Mouse (Mus musculus) limb, embryonic 10.5 days (tissue): ENCODE results near the gene Cacna1c. TPM values are rescaled to one million over a fixed set of nuclear protein-coding genes. Genes with fewer than 3 reads are reported as not detected.

Experiments
- DNase-seq: peaks from one replicate; pipeline ENCODE4 v3.0.0-alpha.2; 2017; ENCODE audit warnings: low spot score
- H3K27ac ChIP-seq: fragments of 300-500 bp; sonication (generic); 2 replicates; pipeline ENCODE4 v1.5.1; 2016; ENCODE audit warnings: mild to moderate bottlenecking
- H3K27me3 ChIP-seq: fragments of 300-500 bp; sonication (generic); 2 replicates; pipeline ENCODE4 v1.6.1; 2016; ENCODE audit warnings: low read depth, mild to moderate bottlenecking; ENCODE audit not compliant: poor library complexity, severe bottlenecking
- H3K36me3 ChIP-seq: fragments of 300-500 bp; sonication (generic); 2 replicates; pipeline ENCODE4 v1.6.1; 2016; ENCODE audit warnings: mild to moderate bottlenecking, moderate library complexity
- H3K4me1 ChIP-seq: fragments of 300-500 bp; sonication (generic); 2 replicates; pipeline ENCODE4 v1.6.1; 2016
- H3K4me3 ChIP-seq: fragments of 300-500 bp; sonication (generic); 2 replicates; pipeline ENCODE4 v1.5.1; 2016; ENCODE audit warnings: mild to moderate bottlenecking, moderate library complexity
- H3K9me3 ChIP-seq: fragments of 300-500 bp; sonication (generic); replicated peaks from 2 replicates; pipeline ENCODE4 v1.6.1; 2016; ENCODE audit warnings: mild to moderate bottlenecking
- WGBS: fragments of 180-500 bp; shearing (Covaris S2); methylation state at CpG from one replicate; pipeline ENCODE4 v1.1.7; 2016; 5-methylcytosine and 5-hydroxymethylcytosine counted together
- polyA plus RNA-seq: library from polyadenylated mRNA; unstranded; fragments of >200 nt; fragmentation: Nextera tagmentation; extraction: Ambion mirVana; gene quantifications from 2 replicates; pipeline ENCODE4 v1.2.1, GENCODE M21; 2016

Cacna1c gene
- polyA plus RNA-seq, 1 experiment from 2014 or later: 10.2 TPM

DNA sequence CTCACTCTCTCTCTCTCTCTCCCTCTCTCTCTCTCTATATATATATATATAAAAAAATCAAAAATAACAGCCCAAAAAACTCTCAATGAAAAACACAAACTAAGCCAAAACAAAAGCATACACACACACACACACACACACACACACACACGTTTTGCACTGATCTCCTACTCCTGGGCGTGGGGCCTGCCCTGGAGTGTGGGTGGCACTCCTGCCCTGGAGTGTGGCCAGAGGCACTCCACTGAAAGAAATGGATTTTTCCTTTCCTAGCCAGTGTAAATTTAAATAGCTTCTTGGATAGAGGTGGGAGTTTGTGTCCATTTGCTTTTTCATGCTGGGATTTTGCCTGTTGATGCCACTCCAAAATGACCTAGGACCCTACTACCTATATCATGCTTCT, 96.9 kb downstream of the Cacna1c start:
- Histone ChIP-seq H3K27me3 (no peaks in the 10 kb centered on the region), H3K36me3 (no peaks in the 10 kb centered on the region), H3K27ac (no peak overlapping the region), H3K4me3 (no peak overlapping the region), H3K9me3 (no peaks in the 10 kb centered on the region), H3K4me1 (peaks cover 18% of the 10 kb centered on the region)
- 78% methylated on average over 2 of the region's 2 CpGs for WGBS
- DNase-seq: no peak

DNA sequence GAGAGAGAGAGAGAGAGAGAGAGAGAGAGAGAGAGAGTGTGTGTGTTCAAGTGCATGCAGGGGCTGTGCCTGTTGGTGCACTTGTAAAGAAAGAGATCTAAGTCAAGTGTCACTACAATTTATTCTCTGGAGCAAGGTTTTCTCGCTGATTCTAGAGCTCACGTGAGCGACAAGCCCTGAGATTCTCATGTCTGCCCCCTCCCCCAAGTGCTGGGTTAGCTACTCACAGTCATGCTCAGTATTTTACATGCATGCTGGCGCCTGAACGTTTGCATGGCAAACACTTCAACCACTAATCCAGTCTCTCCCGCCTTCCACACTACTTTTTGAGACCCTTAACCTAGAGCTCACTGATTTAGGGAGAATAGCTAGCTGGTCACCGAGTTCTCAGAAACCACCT, 99.7 kb downstream of the Cacna1c start:
- no peaks in the 10 kb centered on the region for H3K9me3 ChIP-seq
- H3K4me1 ChIP-seq: peaks cover 7% of the 10 kb centered on the region; the same call in 1 of the 2 replicates
- no peaks in the 10 kb centered on the region for H3K27me3 ChIP-seq
- DNase-seq: no peak
- WGBS: 79% methylated on average over 7 of the region's 7 CpGs
- no peak overlapping the region for H3K27ac ChIP-seq
- H3K36me3 ChIP-seq: no peaks in the 10 kb centered on the region
- no peak overlapping the region for H3K4me3 ChIP-seq

DNA sequence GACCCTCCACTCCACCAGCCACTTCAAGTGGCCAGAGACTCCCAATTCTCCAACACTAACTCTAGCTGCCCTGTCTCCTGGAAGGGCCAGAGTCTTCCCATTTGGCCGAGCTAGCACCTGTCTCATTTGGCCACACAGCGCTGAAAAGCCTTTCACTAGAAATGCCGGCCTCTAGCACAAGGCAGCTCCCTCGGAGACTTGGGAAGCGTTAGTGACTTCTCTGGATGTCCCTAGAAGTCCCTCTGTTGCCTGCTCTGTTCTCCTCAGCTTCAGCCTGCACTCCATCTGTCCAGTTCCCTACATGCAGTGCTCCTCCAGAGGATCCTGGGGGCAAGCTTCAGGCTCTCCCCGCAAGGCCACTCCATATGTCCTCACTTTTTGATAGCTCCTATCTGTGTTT, 101.1 kb downstream of the Cacna1c start:
- H3K9me3 ChIP-seq: no peaks in the 10 kb centered on the region
- no peak for DNase-seq
- no peak overlapping the region for H3K4me3 ChIP-seq
- no peak overlapping the region for H3K27ac ChIP-seq
- peaks cover 7% of the 10 kb centered on the region; the same call in 1 of the 2 replicates for H3K4me1 ChIP-seq
- 72% methylated on average over 6 of the region's 6 CpGs for WGBS
- H3K27me3 ChIP-seq: no peaks in the 10 kb centered on the region
- H3K36me3 ChIP-seq: no peaks in the 10 kb centered on the region

DNA sequence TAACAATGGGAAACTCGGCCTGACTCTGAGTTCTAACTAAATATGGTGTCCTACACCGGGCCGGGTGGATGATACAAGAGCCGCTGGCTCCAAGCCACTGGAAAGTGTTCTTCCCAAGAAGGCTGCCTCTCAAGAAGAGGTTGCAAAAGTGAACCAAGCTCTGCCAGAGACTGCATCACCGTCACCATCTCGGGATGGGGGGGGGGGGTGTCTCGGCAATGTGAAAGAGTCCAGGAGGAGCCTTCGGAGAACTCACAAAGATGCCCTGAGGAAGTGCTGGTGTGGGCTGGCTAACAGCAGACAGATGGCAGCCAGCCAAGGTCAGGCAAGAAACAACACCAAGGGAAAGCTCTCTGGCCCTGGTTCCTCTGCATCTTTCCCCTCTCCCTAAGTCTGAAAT, 107.0 kb downstream of the Cacna1c start:
- H3K4me3 ChIP-seq: no peak overlapping the region
- DNase-seq: no peak
- no peaks in the 10 kb centered on the region for H3K9me3 ChIP-seq
- H3K27me3 ChIP-seq: no peaks in the 10 kb centered on the region
- WGBS: 85% methylated on average over 8 of the region's 8 CpGs
- no peak overlapping the region for H3K27ac ChIP-seq
- peaks cover 26% of the 10 kb centered on the region for H3K4me1 ChIP-seq
- H3K36me3 ChIP-seq: no peaks in the 10 kb centered on the region

DNA sequence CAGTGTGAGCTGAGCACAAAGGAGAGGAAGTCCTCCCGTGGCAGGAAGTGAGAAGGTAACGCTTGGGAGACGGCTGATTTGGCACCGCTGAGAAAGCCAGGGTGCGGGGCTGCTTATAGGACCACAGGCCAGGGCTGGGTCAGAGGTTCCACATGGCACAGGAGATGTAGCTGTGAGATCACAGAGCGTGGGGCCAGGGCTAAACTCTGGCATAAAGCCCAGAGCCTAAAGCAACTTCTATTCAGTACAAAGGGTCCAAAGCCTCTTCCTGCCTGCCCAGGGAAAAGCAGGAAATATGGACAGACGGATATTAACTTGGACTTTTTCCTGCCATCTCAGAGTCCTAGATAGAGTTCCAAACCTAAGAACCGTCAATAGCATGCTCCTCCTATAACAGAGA, 107.8 kb downstream of the Cacna1c start:
- no peaks in the 10 kb centered on the region for H3K9me3 ChIP-seq
- no peaks in the 10 kb centered on the region for H3K36me3 ChIP-seq
- no peaks in the 10 kb centered on the region for H3K27me3 ChIP-seq
- no peak overlapping the region for H3K27ac ChIP-seq
- peaks cover 31% of the 10 kb centered on the region for H3K4me1 ChIP-seq
- H3K4me3 ChIP-seq: no peak overlapping the region
- WGBS: 87% methylated on average over 8 of the region's 8 CpGs
- no peak for DNase-seq

DNA sequence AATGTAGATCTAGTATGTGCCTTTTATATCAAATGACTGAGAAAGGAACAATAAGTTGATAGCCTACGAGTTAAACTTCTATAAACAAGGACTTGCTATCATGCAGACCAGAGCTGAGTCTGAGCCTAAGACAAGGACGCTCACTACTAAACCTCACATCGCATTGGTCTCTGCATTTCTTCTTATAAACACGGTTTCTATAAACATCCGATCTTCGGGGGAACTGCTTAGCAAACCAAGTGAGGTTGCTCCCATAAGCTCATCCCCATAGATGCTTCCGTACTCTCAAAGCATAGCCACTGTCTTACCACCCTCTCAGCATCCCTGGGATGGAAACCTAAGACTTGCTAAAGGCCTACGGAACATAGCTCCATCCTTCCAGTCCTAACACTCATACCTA, 108.3 kb downstream of the Cacna1c start:
- Histone ChIP-seq H3K4me1 (peaks cover 31% of the 10 kb centered on the region), H3K27me3 (no peaks in the 10 kb centered on the region), H3K27ac (no peak overlapping the region), H3K36me3 (no peaks in the 10 kb centered on the region), H3K4me3 (no peak overlapping the region), H3K9me3 (no peaks in the 10 kb centered on the region)
- 94% methylated on average over 8 of the region's 8 CpGs for WGBS
- DNase-seq: no peak

DNA sequence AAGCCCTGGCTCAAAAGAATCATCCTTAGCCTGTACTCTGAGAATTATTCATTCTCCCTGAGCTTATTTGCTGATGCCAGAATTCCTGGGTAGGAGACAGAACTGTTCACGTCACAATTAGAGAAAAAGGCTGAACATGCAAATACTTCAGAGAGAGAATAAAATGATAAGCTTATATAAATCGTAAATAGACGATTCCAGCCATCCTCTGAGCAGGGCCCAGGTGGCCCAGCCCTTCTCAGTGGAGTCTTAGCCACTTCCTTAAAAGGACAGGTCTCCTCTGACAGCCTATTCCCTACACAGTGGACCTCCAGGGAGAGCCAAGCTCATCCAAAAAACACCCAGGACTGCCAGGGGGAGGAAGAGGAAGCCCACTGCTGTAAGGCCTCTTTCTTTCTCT, 110.4 kb downstream of the Cacna1c start:
- peaks cover 31% of the 10 kb centered on the region for H3K4me1 ChIP-seq
- H3K36me3 ChIP-seq: no peaks in the 10 kb centered on the region
- H3K27ac ChIP-seq: no peak overlapping the region
- 88% methylated on average over 3 of the region's 3 CpGs for WGBS
- H3K4me3 ChIP-seq: no peak overlapping the region
- DNase-seq: no peak
- H3K9me3 ChIP-seq: no peaks in the 10 kb centered on the region
- H3K27me3 ChIP-seq: no peaks in the 10 kb centered on the region

DNA sequence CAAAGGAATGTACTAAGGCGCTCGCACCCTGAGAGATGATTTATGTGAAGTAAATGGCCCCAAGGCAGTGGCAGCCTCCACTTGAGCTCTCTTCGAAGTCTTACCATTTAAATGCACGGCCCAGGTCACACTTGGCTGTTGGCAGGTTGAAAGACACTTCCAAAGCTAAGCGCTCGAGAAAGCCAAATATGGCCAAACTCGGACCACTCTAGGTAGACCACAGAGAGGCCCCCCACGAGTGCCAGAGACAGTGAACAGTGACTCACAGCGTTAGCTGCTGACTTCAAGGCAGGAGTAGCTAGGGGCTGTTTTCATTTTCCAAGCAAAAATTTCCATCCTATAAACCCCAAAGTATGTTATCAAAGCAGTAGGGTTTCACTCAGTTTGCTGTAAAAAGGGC, 111.7 kb downstream of the Cacna1c start:
- H3K27me3 ChIP-seq: no peaks in the 10 kb centered on the region
- no peak for DNase-seq
- H3K4me3 ChIP-seq: no peak overlapping the region
- H3K36me3 ChIP-seq: no peaks in the 10 kb centered on the region
- 57% methylated on average over 9 of the region's 9 CpGs for WGBS
- peaks cover 27% of the 10 kb centered on the region for H3K4me1 ChIP-seq
- H3K9me3 ChIP-seq: no peaks in the 10 kb centered on the region
- H3K27ac ChIP-seq: no peak overlapping the region

DNA sequence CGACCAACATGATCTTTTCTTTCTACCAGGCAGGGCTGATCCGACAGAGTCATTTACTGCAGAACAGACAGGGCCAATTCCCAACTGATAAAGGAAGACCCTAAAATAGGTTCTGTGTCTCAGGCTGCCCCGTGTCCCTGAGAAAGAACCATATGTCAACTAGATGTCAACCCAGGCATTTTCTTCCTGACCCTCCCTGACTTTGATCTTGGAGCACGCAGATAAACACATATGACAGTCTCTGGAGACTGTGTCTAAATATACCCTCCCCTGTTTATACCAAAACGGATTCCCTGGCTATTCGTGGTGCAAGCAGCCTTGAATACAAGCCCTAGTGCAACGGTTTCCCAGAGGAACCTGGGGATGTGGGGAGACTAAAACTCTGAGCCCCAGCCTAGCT, 112.7 kb downstream of the Cacna1c start:
- Histone ChIP-seq H3K4me3 (no peak overlapping the region), H3K4me1 (peaks cover 18% of the 10 kb centered on the region), H3K27ac (no peak overlapping the region)

DNA sequence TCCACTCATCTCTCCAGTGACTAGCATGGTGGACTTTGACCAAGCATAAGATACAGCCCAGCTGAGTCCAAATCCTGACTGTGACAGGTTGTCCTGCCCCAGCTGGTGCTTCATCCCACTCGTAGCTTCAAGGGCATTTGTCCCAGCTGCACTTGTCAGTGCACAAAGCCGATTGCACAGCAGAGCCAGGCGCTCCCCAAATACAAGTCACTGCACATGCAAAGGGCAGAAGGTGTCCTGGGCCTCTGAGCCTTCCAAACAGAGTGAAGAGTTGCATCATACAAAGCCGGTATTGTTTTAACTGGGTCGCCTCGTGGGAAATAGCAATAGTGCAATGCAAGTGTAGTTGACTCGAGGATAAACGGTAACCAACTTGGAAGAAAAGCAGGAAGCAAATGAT, 113.6 kb downstream of the Cacna1c start:
- WGBS: 87% methylated on average over 8 of the region's 8 CpGs
- Histone ChIP-seq H3K4me3 (no peak overlapping the region), H3K27ac (no peak overlapping the region), H3K36me3 (no peaks in the 10 kb centered on the region), H3K4me1 (peaks cover 14% of the 10 kb centered on the region), H3K27me3 (no peaks in the 10 kb centered on the region), H3K9me3 (no peaks in the 10 kb centered on the region)
- no peak for DNase-seq

More for the DNA sequence above, 112.7 kb downstream of the Cacna1c start:
- Histone ChIP-seq H3K9me3 (no peaks in the 10 kb centered on the region), H3K27me3 (no peaks in the 10 kb centered on the region), H3K36me3 (no peaks in the 10 kb centered on the region)
- 63% methylated on average over 7 of the region's 7 CpGs for WGBS
- DNase-seq: no peak

DNA sequence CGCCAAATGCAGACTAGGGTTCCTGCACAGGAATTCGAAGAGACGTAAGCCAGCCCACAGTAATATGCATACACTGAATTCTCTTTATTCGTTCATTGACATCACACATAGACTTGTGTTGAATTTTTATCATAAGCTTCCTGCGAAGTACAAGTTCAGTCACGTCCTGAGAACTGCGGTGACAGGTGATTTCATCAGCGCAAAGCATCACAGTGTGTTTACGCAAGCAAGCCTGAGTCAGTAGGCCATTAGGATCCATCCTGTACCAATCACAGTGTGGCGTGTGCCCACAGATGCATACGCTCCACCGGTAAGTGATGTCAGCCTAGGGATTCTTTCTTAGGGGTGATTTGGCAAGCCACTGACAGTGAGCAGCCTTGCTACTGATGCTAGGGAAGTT, 114.6 kb downstream of the Cacna1c start:
- Histone ChIP-seq H3K27ac (no peak overlapping the region), H3K27me3 (no peaks in the 10 kb centered on the region), H3K9me3 (no peaks in the 10 kb centered on the region), H3K4me3 (no peak overlapping the region), H3K36me3 (no peaks in the 10 kb centered on the region), H3K4me1 (peaks cover 14% of the 10 kb centered on the region)
- WGBS: 95% methylated on average over 12 of the region's 12 CpGs
- DNase-seq: no peak

DNA sequence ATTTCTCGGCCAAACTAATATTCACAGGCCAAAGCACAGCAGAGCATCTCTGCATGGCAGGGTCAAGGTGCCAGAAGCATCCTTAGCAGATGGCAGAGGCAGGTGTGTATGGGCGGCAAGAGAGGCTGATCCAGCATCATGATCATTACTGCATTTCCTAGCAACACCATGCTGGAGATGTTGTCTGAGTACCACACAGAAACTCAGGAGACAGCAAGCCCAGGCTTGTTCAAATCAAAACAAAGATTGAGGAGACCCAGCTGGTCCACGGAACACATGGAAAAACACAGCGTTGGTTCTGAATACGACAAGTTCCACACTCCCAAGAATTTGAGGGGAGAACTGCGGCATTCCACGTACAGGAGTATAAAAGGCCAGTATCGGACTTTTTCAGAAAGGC, 116.6 kb downstream of the Cacna1c start:
- 92% methylated on average over 8 of the region's 8 CpGs for WGBS
- no peaks in the 10 kb centered on the region for H3K27me3 ChIP-seq
- no peak overlapping the region for H3K27ac ChIP-seq
- DNase-seq: no peak
- no peaks in the 10 kb centered on the region for H3K9me3 ChIP-seq
- no peak overlapping the region for H3K4me3 ChIP-seq
- H3K36me3 ChIP-seq: no peaks in the 10 kb centered on the region
- H3K4me1 ChIP-seq: peaks cover 10% of the 10 kb centered on the region

DNA sequence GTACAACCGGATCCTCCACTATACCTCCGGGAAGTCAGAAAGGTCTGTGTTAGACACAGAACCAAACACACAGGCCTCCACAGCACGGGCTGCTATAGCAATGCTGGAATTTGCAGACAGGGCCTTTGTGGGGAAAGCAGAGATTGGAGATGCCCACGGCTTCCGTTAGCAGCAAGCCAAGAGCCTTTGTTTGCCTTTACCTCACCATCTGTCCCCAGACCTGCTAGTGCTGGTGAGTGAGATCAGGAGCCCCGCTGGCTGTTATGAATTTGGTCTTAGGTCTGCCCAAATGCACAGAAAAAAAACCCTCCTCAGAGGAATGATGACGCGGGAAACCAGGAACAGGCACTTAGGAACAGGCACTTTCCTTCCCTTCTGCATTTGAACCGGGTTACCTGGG, 117.3 kb downstream of the Cacna1c start:
- H3K4me3 ChIP-seq: no peak overlapping the region
- WGBS: 90% methylated on average over 9 of the region's 9 CpGs
- DNase-seq: no peak
- H3K27me3 ChIP-seq: no peaks in the 10 kb centered on the region
- no peaks in the 10 kb centered on the region for H3K9me3 ChIP-seq
- H3K4me1 ChIP-seq: peaks cover 2% of the 10 kb centered on the region
- H3K27ac ChIP-seq: no peak overlapping the region
- no peaks in the 10 kb centered on the region for H3K36me3 ChIP-seq

DNA sequence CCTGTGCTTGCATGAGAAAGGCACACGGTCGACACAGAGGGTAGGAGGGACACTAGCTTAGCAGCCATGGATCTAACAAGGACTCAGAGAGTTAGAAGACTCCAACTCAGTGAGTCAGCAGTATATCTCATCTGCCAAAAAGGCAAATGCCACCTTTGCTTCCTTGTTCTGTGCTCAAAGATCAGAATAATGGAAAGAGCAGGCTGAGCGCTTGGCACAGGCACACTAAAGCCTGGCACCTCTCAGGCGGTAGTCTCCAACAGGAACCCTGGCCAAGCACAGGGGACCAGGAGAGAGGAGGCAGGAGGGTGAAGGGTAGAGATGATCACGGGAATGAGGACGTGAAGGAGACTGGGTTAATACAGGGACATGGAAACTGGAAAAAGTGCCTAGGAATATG, 119.0 kb downstream of the Cacna1c start:
- Histone ChIP-seq H3K9me3 (no peaks in the 10 kb centered on the region), H3K36me3 (no peaks in the 10 kb centered on the region), H3K4me3 (no peak overlapping the region), H3K27me3 (no peaks in the 10 kb centered on the region), H3K4me1 (no peaks in the 10 kb centered on the region), H3K27ac (no peak overlapping the region)
- 93% methylated on average over 6 of the region's 6 CpGs for WGBS
- DNase-seq: no peak
